Mouse (Mus musculus): ENCODE measurements around the gene Ube2g1. TPM values are rescaled to one million over a fixed set of nuclear protein-coding genes. Genes with fewer than 3 reads are reported as not detected.

Gene Ube2g1
- 8.1 and 9.0 TPM in 2 replicates for polyA plus RNA-seq (2012; rRNA removed)

DNA sequence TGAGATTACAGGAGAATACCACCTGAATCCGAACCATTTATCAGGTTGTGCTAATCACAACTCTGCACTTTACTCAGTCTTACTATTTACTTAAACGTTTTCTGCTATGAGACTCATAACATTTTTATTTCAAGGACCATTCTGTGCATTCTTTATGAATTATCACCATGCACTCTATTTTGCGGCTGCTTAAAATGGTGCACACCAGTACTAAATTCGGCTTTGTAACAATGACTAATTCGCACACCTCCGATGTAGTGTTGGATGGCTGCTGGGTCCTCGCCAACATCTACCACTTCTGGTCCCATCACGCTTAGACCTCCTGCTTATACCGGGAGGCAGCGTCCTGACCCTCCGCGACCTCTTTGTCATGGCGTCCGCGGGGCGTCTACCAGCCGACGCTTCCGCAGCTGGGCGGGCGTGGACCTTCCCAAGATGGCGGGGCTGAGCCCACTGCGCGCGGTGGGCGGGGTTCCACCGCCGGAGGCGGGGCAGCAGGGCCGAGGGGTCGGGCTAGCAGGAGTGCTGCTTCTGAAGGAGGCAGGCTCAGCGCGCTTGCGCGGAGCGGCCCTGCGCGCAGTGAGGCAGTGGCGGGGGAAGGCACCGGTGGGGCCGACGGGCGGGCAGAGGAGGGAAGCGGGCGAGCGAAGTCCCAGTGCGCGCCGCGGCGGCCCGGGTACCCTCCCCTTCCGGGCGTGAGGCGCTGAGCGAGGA, at the start of gene Ube2g1:
TSS of gene Ube2g1 (plus strand) at position 590 of the 714 bp plus-strand sequence.
- WGBS: 2% methylated on average over 56 of the region's 56 CpGs
- Histone ChIP-seq H3K4me3 (replicated peaks; ENCODE audit: extremely low read depth, low read depth, low read length) (peak within 1 kb of the TSS; percentile 93), H3K4me1 (ENCODE audit: control insufficient read depth, insufficient read depth, low read length) (no peaks in the 10 kb centered on the region; the same call in 1 of the 2 replicates)
- peak; percentile 96 for DNase-seq
- peak; percentile 76 for TF ChIP-seq POLR2A (IDR thresholded peaks at IDR 0.05; ENCODE audit: borderline replicate concordance, extremely low read depth, low read depth, low read length)
- TF ChIP-seq CTCF (IDR thresholded peaks at IDR 0.05; ENCODE audit: insufficient read depth, low read length): no peak

- DNase-seq: no peak
- 67% methylated on average over 5 of the region's 5 CpGs for WGBS
- Histone ChIP-seq H3K4me1 (ENCODE audit: control insufficient read depth, insufficient read depth, low read length) (no peaks in the 10 kb centered on the region), H3K4me3 (replicated peaks; ENCODE audit: extremely low read depth, low read depth, low read length) (no peak overlapping the region)
- TF ChIP-seq CTCF (IDR thresholded peaks at IDR 0.05; ENCODE audit: insufficient read depth, low read length): no peak
- no peak for TF ChIP-seq POLR2A (IDR thresholded peaks at IDR 0.05; ENCODE audit: borderline replicate concordance, extremely low read depth, low read depth, low read length)
Measured at GRCm38 (mm10) chr11:72558155-72558554, 48.9 kb upstream of the Ube2g1 start.

DNA sequence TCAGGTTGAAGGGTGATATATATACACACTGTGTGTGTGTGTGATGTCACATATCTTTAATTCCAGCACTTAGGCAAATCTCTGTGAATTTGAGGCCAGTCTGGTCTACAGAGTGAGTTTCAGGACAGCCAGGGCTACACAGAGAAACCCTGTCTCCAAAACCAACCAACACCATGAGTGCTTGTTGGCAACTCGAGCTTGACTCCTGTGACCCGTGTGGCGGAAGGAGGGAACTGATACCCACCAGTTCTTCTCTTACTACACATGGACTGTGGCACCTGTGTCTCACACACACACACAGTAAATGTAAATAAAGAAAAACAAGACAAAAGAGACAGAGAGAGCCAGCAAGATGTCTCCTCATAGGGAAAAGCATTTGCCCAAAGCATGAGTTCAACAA, 46.4 kb upstream of the Ube2g1 start:
- TF ChIP-seq POLR2A (IDR thresholded peaks at IDR 0.05; ENCODE audit: borderline replicate concordance, extremely low read depth, low read depth, low read length) (no peak), CTCF (IDR thresholded peaks at IDR 0.05; ENCODE audit: insufficient read depth, low read length) (no peak)
- no peak for DNase-seq
- H3K4me1 ChIP-seq (ENCODE audit: control insufficient read depth, insufficient read depth, low read length): no peaks in the 10 kb centered on the region
- WGBS: 73% methylated on average over 3 of the region's 3 CpGs
- no peak overlapping the region for H3K4me3 ChIP-seq (replicated peaks; ENCODE audit: extremely low read depth, low read depth, low read length)

- WGBS: 21% methylated on average over 6 of the region's 6 CpGs
- DNase-seq: peak; percentile 23
- TF ChIP-seq CTCF (IDR thresholded peaks at IDR 0.05; ENCODE audit: insufficient read depth, low read length) (peak; percentile 4; the same call in 1 of the 2 replicates), POLR2A (IDR thresholded peaks at IDR 0.05; ENCODE audit: borderline replicate concordance, extremely low read depth, low read depth, low read length) (no peak)
- H3K4me1 ChIP-seq (ENCODE audit: control insufficient read depth, insufficient read depth, low read length): no peaks in the 10 kb centered on the region
- no peak overlapping the region for H3K4me3 ChIP-seq (replicated peaks; ENCODE audit: extremely low read depth, low read depth, low read length)
Measured at GRCm38 (mm10) chr11:72564232-72564807, 42.8 kb upstream of the Ube2g1 start.

- Histone ChIP-seq H3K4me3 (replicated peaks; ENCODE audit: extremely low read depth, low read depth, low read length) (no peak overlapping the region), H3K4me1 (ENCODE audit: control insufficient read depth, insufficient read depth, low read length) (peaks cover 2% of the 10 kb centered on the region)
- 72% methylated on average over 7 of the region's 7 CpGs for WGBS
- DNase-seq: no peak
- no peak for TF ChIP-seq POLR2A (IDR thresholded peaks at IDR 0.05; ENCODE audit: borderline replicate concordance, extremely low read depth, low read depth, low read length)
- TF ChIP-seq CTCF (IDR thresholded peaks at IDR 0.05; ENCODE audit: insufficient read depth, low read length): no peak
Measured at GRCm38 (mm10) chr11:72566304-72566703, 40.8 kb upstream of the Ube2g1 start.

DNA sequence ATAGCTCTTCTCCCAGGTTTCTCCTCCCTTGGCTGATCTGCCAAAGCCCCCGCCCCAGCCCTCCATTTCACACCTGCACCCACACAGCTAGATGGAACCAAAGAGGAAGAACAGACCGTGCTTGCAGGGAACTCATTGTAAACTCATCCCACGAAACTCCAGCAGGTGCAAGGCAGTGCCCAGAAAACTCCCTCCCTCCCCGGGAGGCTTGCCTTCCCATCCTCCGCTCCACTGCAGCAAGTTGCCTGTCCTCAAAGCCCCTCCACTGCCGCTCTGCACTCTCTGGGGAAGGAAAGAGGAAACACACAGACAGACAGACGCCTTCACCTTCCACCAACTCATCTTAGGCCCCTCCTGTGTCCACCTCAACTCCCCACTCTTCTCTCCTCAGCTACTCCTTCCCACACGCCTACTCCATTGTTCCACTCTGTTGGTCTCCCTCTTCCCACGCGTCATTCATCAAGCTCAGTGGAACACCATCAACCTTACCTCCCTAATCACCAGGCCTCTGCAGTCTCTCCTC, 40.2 kb upstream of the Ube2g1 start:
- no peak overlapping the region for H3K4me3 ChIP-seq (replicated peaks; ENCODE audit: extremely low read depth, low read depth, low read length)
- TF ChIP-seq POLR2A (IDR thresholded peaks at IDR 0.05; ENCODE audit: borderline replicate concordance, extremely low read depth, low read depth, low read length) (no peak), CTCF (IDR thresholded peaks at IDR 0.05; ENCODE audit: insufficient read depth, low read length) (no peak)
- no peak for DNase-seq
- WGBS: 45% methylated on average over 10 of the region's 10 CpGs
- peaks cover 2% of the 10 kb centered on the region for H3K4me1 ChIP-seq (ENCODE audit: control insufficient read depth, insufficient read depth, low read length)

- 44% methylated on average over 8 of the region's 8 CpGs for WGBS
- TF ChIP-seq CTCF (IDR thresholded peaks at IDR 0.05; ENCODE audit: insufficient read depth, low read length) (no peak), POLR2A (IDR thresholded peaks at IDR 0.05; ENCODE audit: borderline replicate concordance, extremely low read depth, low read depth, low read length) (no peak)
- H3K4me3 ChIP-seq (replicated peaks; ENCODE audit: extremely low read depth, low read depth, low read length): no peak overlapping the region
- no peak for DNase-seq
- peaks cover 2% of the 10 kb centered on the region for H3K4me1 ChIP-seq (ENCODE audit: control insufficient read depth, insufficient read depth, low read length)
Measured at GRCm38 (mm10) chr11:72569051-72569450, 38.0 kb upstream of the Ube2g1 start.

DNA sequence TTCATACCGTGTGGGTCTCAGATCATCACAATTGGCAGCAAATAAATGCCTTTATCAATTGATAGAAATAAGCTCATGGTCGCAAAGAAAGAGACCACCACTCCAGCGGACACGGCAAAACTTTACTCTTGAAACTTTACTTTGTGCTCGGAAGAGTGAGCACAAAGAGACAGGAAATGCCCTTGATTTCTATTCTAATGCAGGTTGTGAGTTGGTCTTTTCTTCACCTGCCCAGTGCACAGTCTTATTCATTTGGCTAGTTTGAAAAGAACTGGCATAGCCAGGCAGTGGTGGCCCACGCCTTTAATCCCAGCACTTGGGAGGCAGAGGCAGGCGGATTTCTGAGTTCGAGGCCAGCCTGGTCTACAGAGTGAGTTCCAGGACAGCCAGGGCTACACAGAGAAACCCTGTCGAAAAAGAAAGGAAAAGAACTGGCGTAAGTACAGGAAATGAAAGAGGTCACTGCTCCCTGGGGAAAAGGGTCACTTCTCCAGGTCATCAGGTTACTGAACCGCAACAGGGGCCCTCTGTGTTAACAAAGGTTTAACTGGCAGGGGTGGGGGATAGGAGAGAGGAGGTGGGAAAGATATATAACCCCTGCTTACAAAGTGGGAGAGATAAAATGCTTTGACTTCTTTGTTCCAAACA, 37.3 kb upstream of the Ube2g1 start:
- TF ChIP-seq POLR2A (IDR thresholded peaks at IDR 0.05; ENCODE audit: borderline replicate concordance, extremely low read depth, low read depth, low read length) (no peak), CTCF (IDR thresholded peaks at IDR 0.05; ENCODE audit: insufficient read depth, low read length) (no peak)
- Histone ChIP-seq H3K4me3 (replicated peaks; ENCODE audit: extremely low read depth, low read depth, low read length) (no peak overlapping the region), H3K4me1 (ENCODE audit: control insufficient read depth, insufficient read depth, low read length) (peaks cover 2% of the 10 kb centered on the region)
- 75% methylated on average over 11 of the region's 11 CpGs for WGBS
- no peak for DNase-seq

GRCm38 (mm10) chr11:72570319-72570979, 36.6 kb upstream of the Ube2g1 start:
- H3K4me3 ChIP-seq (replicated peaks; ENCODE audit: extremely low read depth, low read depth, low read length): peak overlapping the region; percentile 20
- WGBS: 2% methylated on average over 18 of the region's 18 CpGs
- DNase-seq: peak; percentile 74
- H3K4me1 ChIP-seq (ENCODE audit: control insufficient read depth, insufficient read depth, low read length): peaks cover 2% of the 10 kb centered on the region
- TF ChIP-seq CTCF (IDR thresholded peaks at IDR 0.05; ENCODE audit: insufficient read depth, low read length): peak; percentile 62
- TF ChIP-seq POLR2A (IDR thresholded peaks at IDR 0.05; ENCODE audit: borderline replicate concordance, extremely low read depth, low read depth, low read length): no peak

Measured in lung, adult 2 months (tissue).